ENCODE assay signal across 16 mouse cellular contexts in genomic region chr10:12893339-12893738, GRCm38 (mm10).
"Had no signal": no experiment of that assay in that cellular context is flagged by ENCODE, and none has a peak within 500 bp of the region (broad histone marks: within the 10 kb centered on the region; RNA-seq: fewer than 3 reads in every experiment).

No protein-coding gene starts in this region.

- H3K27ac ChIP-seq: kidney, postnatal 0 days; limb, embryonic 12.5 days; liver, embryonic 13.5 days; lung, embryonic 15.5 days; midbrain, embryonic 10.5 days; neural tube, embryonic 12.5 days; stomach, embryonic 15.5 days had no signal

- DNase-seq: kidney, adult 9 months; kidney, postnatal 36 days; layer of hippocampus, adult 9-11 months; layer of hippocampus, postnatal 36 days; liver; liver, embryonic 13.5 days; liver, postnatal 0 days; midbrain, embryonic 14.5 days; right cerebral cortex, postnatal 14 days; thymus, postnatal 4 days had no signal

- H3K4me3 ChIP-seq: limb, embryonic 12.5 days; liver, embryonic 13.5 days; lung, embryonic 15.5 days; midbrain, embryonic 10.5 days; neural tube, embryonic 12.5 days; stomach, embryonic 15.5 days had no signal

- H3K36me3 ChIP-seq: limb, embryonic 12.5 days; liver, embryonic 13.5 days; lung, embryonic 15.5 days; midbrain, embryonic 10.5 days; neural tube, embryonic 12.5 days; stomach, embryonic 15.5 days had no signal

- H3K9me3 ChIP-seq: limb, embryonic 12.5 days; liver, embryonic 13.5 days; lung, embryonic 15.5 days; midbrain, embryonic 10.5 days; neural tube, embryonic 12.5 days; stomach, embryonic 15.5 days had no signal

- H3K27me3 ChIP-seq: limb, embryonic 12.5 days; liver, embryonic 13.5 days; lung, embryonic 15.5 days; neural tube, embryonic 12.5 days; stomach, embryonic 15.5 days had no signal

- H3K4me1 ChIP-seq: limb, embryonic 12.5 days; liver, embryonic 13.5 days; lung, embryonic 15.5 days; midbrain, embryonic 10.5 days; neural tube, embryonic 12.5 days; stomach, embryonic 15.5 days had no signal
